Comparison of ENCODE assay signal across 21 mouse cellular contexts in genomic region chr2:35235021-35235420, GRCm38 (mm10). TPM values are rescaled to one million over a fixed set of nuclear protein-coding genes. Genes with fewer than 3 reads are reported as not detected.
DNase-seq lines count a peak whose midpoint lies in the region; ATAC-seq lines count a peak whose summit lies in the region.
"Had no signal": no experiment of that assay in that cellular context is flagged by ENCODE, and none has a peak within 500 bp of the region (broad histone marks: within the 10 kb centered on the region; RNA-seq: fewer than 3 reads in every experiment).

No protein-coding gene starts in this region.

- DNase-seq in adrenal gland, adult 2 months: peak; percentile 37
- no peak for DNase-seq in adrenal gland, adult 8-10 months
- peak; percentile 27 for DNase-seq in heart, postnatal 4 days
- DNase-seq in heart, adult 18-20 months: no peak
- DNase-seq in 3T3-L1 (ENCODE audit: low read depth, low spot score): peak; percentile 97
- DNase-seq in adipocyte (ENCODE audit: low spot score): peak; percentile 51
- DNase-seq: cerebellum, adult 2 months; cerebellum, postnatal 14 days; gastrocnemius, adult 2 months; kidney, adult 9 months; kidney, postnatal 10 days; layer of hippocampus, postnatal 36 days; lung, postnatal 36 days; spleen, adult 18-20 months; thymus, adult 18-20 months; thymus, postnatal 25 days had no signal

- ATAC-seq in monocyte, adult 5-6 weeks (replicated peaks; ENCODE audit: insufficient number of reproducible peaks, low FRiP score, low TSS enrichment, poor library complexity, severe bottlenecking): no peak
- ATAC-seq in granulocyte monocyte progenitor cell, adult 5-6 weeks (replicated peaks; ENCODE audit: poor library complexity, severe bottlenecking): no peak
- ATAC-seq: CD4-positive, CD25-positive, alpha-beta regulatory T cell, adult 4 months; forebrain, embryonic 15.5 days; intestine, postnatal 0 days had no signal

RNA-seq across cellular contexts. Expression of gene Gsn, which starts 21.2 kb away (rescaled TPM):
- 1,000 to 10,000 TPM in 1 of 2 experiments, 100 to 1,000 TPM in 1; 335 to 1,033 TPM for total RNA-seq in adrenal gland, adult 2 months (2021)
- polyA plus RNA-seq in adrenal gland, adult 2 months (2012; rRNA removed): 607 and 810 TPM in 2 replicates
- 100 to 1,000 TPM; 331 to 556 (median 419) TPM for total RNA-seq in adrenal gland, adult 8-10 months (2022)
- total RNA-seq in heart, postnatal 4 days (2021): 100 to 1,000 TPM; 164 to 171 TPM
- total RNA-seq in heart, adult 18-20 months (2021): 100 to 1,000 TPM; 742 to 802 TPM
- total RNA-seq in monocyte, adult 5-6 weeks (2017): 36.7 to 46.1 TPM (median 45.9 TPM) in 3 replicates
- 3.7 and 7.8 TPM in 2 replicates for total RNA-seq in granulocyte monocyte progenitor cell, adult 5-6 weeks (2014; fragmentation: Nextera tagmentation)
- total RNA-seq in granulocyte monocyte progenitor cell, adult 5-6 weeks (2017): 8.4 and 10.0 TPM in 2 replicates

RNA-seq across cellular contexts. Expression of gene Rab14, which starts 34.1 kb away (rescaled TPM):
- 100 to 1,000 TPM; 209 to 246 TPM for total RNA-seq in adrenal gland, adult 2 months (2021)
- 3,789 and 4,325 TPM in 2 replicates for polyA plus RNA-seq in adrenal gland, adult 2 months (2012; rRNA removed)
- total RNA-seq in adrenal gland, adult 8-10 months (2022): 100 to 1,000 TPM; 212 to 225 (median 218) TPM
- total RNA-seq in heart, postnatal 4 days (2021): 100 to 1,000 TPM; 154 to 165 TPM
- total RNA-seq in heart, adult 18-20 months (2021): 100 to 1,000 TPM; 128 to 136 TPM
- total RNA-seq in monocyte, adult 5-6 weeks (2017): 195 to 215 TPM (median 203 TPM) in 3 replicates
- total RNA-seq in granulocyte monocyte progenitor cell, adult 5-6 weeks (2014; fragmentation: Nextera tagmentation): 102 and 118 TPM in 2 replicates
- 102 and 136 TPM in 2 replicates for total RNA-seq in granulocyte monocyte progenitor cell, adult 5-6 weeks (2017)

Comparison
In these comparisons a context has a peak if more than half of its experiments do, and no peak if none do; other contexts are left out.
1. DNase-seq: peak in adrenal gland, adult 2 months (single experiment), heart, postnatal 4 days (single experiment), 3T3-L1 (single experiment) and adipocyte (single experiment); none in adrenal gland, adult 8-10 months (single experiment) and heart, adult 18-20 months (0 of 2).